Mouse (Mus musculus): Measurements from ENCODE around the gene Oip5. TPM values are rescaled to one million over a fixed set of nuclear protein-coding genes. Genes with fewer than 3 reads are reported as not detected.

Oip5 gene
- polyA plus RNA-seq, 1 experiment from 2014 or later = 3.3 TPM

Other genes with a start within 250 kb of the Oip5 start
- 8.9 to 11.8 TPM (median 10.9 TPM) in 3 replicates for gene Ino80, start 140.8 kb downstream of the Oip5 start, polyA plus RNA-seq (2018)
- gene Exd1, start 70.8 kb downstream of the Oip5 start, polyA plus RNA-seq (2018) = 0.07 to 0.10 TPM (median 0.09 TPM) in 3 replicates
- gene Chp1, start 70.8 kb downstream of the Oip5 start, polyA plus RNA-seq (2018) = 58.0 to 67.1 TPM (median 58.9 TPM) in 3 replicates
- 0.55 to 8.9 TPM (median 3.7 TPM) in 3 replicates for gene Nusap1, start 171 bp downstream of the Oip5 start, polyA plus RNA-seq (2018)
- 15.3 to 19.7 TPM (median 16.5 TPM) in 3 replicates for gene Ndufaf1, start 44.4 kb upstream of the Oip5 start, polyA plus RNA-seq (2018)
- 23.0 to 38.2 TPM (median 23.7 TPM) in 3 replicates for gene Rtf1, start 56.6 kb upstream of the Oip5 start, polyA plus RNA-seq (2018)
- gene Itpka, start 123.9 kb upstream of the Oip5 start, polyA plus RNA-seq (2018) = 0.27 TPM in 1 of 3 replicates, not detected in the others
- gene Ltk, start 142.0 kb upstream of the Oip5 start, polyA plus RNA-seq (2018) = not detected in 3 replicates
- gene Rpap1, start 169.1 kb upstream of the Oip5 start, polyA plus RNA-seq (2018) = 5.7 to 9.3 TPM (median 8.7 TPM) in 3 replicates
- gene Tyro3, start 179.3 kb upstream of the Oip5 start, polyA plus RNA-seq (2018) = 0.25 to 0.93 TPM (median 0.48 TPM) in 3 replicates